Comparison of ENCODE assay signal across 8 mouse cellular contexts in genomic region chr9:108479721-108480351, GRCm38 (mm10). TPM values are rescaled to one million over a fixed set of nuclear protein-coding genes. Genes with fewer than 3 reads are reported as not detected.
DNase-seq lines count a peak whose midpoint lies in the region; ATAC-seq and TF ChIP-seq lines count a peak whose summit lies in the region.

TSS of gene Lamb2 (plus strand) at chr9:108479736.

- H3K4me3 ChIP-seq in testis, adult 2 months (ENCODE audit: control insufficient read depth, low read depth, low read length), result peak within 1 kb of the TSS; percentile 80
- peak within 1 kb of the TSS; percentile 63 for H3K4me3 ChIP-seq in embryonic facial prominence, embryonic 15.5 days (replicated peaks)
- H3K4me3 ChIP-seq in heart, embryonic 15.5 days, result peak within 1 kb of the TSS; percentile 73
- H3K4me3 ChIP-seq in lung, postnatal 0 days (ENCODE audit: low read depth, low read length), result peak within 1 kb of the TSS; percentile 57
- peak within 1 kb of the TSS; percentile 61 for H3K4me3 ChIP-seq in stomach, embryonic 15.5 days (replicated peaks)

- peak; percentile 45; the same call in 1 of the 2 replicates for TF ChIP-seq POLR2A in testis, adult 2 months (IDR thresholded peaks at IDR 0.05; ENCODE audit: control insufficient read depth, low read depth, low read length)

- H3K9me3 ChIP-seq in embryonic facial prominence, embryonic 15.5 days (replicated peaks), result no peaks in the 10 kb centered on the region
- H3K9me3 ChIP-seq in heart, embryonic 15.5 days (replicated peaks), result no peaks in the 10 kb centered on the region
- H3K9me3 ChIP-seq in lung, postnatal 0 days (ENCODE audit: low read length), result no peaks in the 10 kb centered on the region
- H3K9me3 ChIP-seq in stomach, embryonic 15.5 days, result no peaks in the 10 kb centered on the region

- peak within 1 kb of the TSS; percentile 80 for H3K27ac ChIP-seq in testis, adult 2 months (ENCODE audit: control insufficient read depth, insufficient read depth, low read depth, low read length)
- H3K27ac ChIP-seq in embryonic facial prominence, embryonic 15.5 days (replicated peaks), result peak within 1 kb of the TSS; percentile 91
- peak within 1 kb of the TSS; percentile 88 for H3K27ac ChIP-seq in heart, embryonic 15.5 days
- peak within 1 kb of the TSS; percentile 85 for H3K27ac ChIP-seq in lung, postnatal 0 days (ENCODE audit: low read length)
- peak within 1 kb of the TSS; percentile 92 for H3K27ac ChIP-seq in stomach, embryonic 15.5 days

- 6% methylated on average over 10 of the region's 10 CpGs for WGBS in embryonic facial prominence, embryonic 15.5 days
- 6% methylated on average over 10 of the region's 10 CpGs for WGBS in heart, embryonic 15.5 days
- 3% methylated on average over 10 of the region's 10 CpGs for WGBS in lung, postnatal 0 days
- WGBS in stomach, embryonic 15.5 days, result 6% methylated on average over 10 of the region's 10 CpGs

- no peak for DNase-seq in testis, postnatal 14 days (ENCODE audit: low spot score)
- DNase-seq in kidney, postnatal 25 days, result peak; percentile 43 to 54
- DNase-seq in lung, postnatal 0 days (ENCODE audit: low spot score), result peak; percentile 91
- no peak for DNase-seq in thymus, postnatal 25 days

- no peak for TF ChIP-seq CTCF in testis, adult 2 months (IDR thresholded peaks at IDR 0.05; ENCODE audit: control insufficient read depth, insufficient read depth, insufficient replicate concordance, low read depth, low read length)
- TF ChIP-seq CTCF in lung, postnatal 0 days (IDR thresholded peaks at IDR 0.05), result no peak

- TF ChIP-seq EP300 in lung, postnatal 0 days (IDR thresholded peaks at IDR 0.05), result no peak

- H3K9ac ChIP-seq in embryonic facial prominence, embryonic 15.5 days, result peak within 1 kb of the TSS; percentile 69
- peak within 1 kb of the TSS; percentile 78 for H3K9ac ChIP-seq in heart, embryonic 15.5 days
- H3K9ac ChIP-seq in lung, postnatal 0 days (replicated peaks; ENCODE audit: low read depth), result peak within 1 kb of the TSS; percentile 76
- H3K9ac ChIP-seq in stomach, embryonic 15.5 days, result peak within 1 kb of the TSS; percentile 53

- H3K4me2 ChIP-seq in embryonic facial prominence, embryonic 15.5 days (replicated peaks), result peak within 1 kb of the TSS; percentile 80
- peak within 1 kb of the TSS; percentile 92 for H3K4me2 ChIP-seq in heart, embryonic 15.5 days
- peak within 1 kb of the TSS; percentile 81 for H3K4me2 ChIP-seq in lung, postnatal 0 days (replicated peaks; ENCODE audit: low read depth, low read length)
- peak within 1 kb of the TSS; percentile 83 for H3K4me2 ChIP-seq in stomach, embryonic 15.5 days

- peak; percentile 44 for ATAC-seq in embryonic facial prominence, embryonic 15.5 days (ENCODE audit: insufficient number of reproducible peaks, low FRiP score, low TSS enrichment, low read depth)
- ATAC-seq in heart, embryonic 15.5 days (replicated peaks; ENCODE audit: insufficient number of reproducible peaks, insufficient read depth, low FRiP score, low read depth), result peak; percentile 54
- ATAC-seq in lung, postnatal 0 days, result peak; percentile 71
- ATAC-seq in stomach, embryonic 15.5 days (ENCODE audit: insufficient read depth, low FRiP score, low read depth), result peak; percentile 45

- H3K4me1 ChIP-seq in testis, adult 2 months (ENCODE audit: control insufficient read depth, insufficient read depth, low read length), result peaks cover 21% of the 10 kb centered on the region
- peaks cover 27% of the 10 kb centered on the region for H3K4me1 ChIP-seq in embryonic facial prominence, embryonic 15.5 days
- H3K4me1 ChIP-seq in heart, embryonic 15.5 days (replicated peaks), result peaks cover 36% of the 10 kb centered on the region
- H3K4me1 ChIP-seq in lung, postnatal 0 days (ENCODE audit: insufficient read depth, low read depth, low read length), result peaks cover 14% of the 10 kb centered on the region
- peaks cover 21% of the 10 kb centered on the region for H3K4me1 ChIP-seq in stomach, embryonic 15.5 days

- H3K36me3 ChIP-seq in testis, adult 2 months (ENCODE audit: control insufficient read depth, insufficient read depth, low read length), result no peaks in the 10 kb centered on the region
- H3K36me3 ChIP-seq in embryonic facial prominence, embryonic 15.5 days, result peaks cover 34% of the 10 kb centered on the region
- H3K36me3 ChIP-seq in heart, embryonic 15.5 days, result peaks cover 30% of the 10 kb centered on the region
- H3K36me3 ChIP-seq in lung, postnatal 0 days (ENCODE audit: insufficient read depth, low read length), result peaks cover 24% of the 10 kb centered on the region; the same call in 1 of the 2 replicates
- H3K36me3 ChIP-seq in stomach, embryonic 15.5 days, result peaks cover 28% of the 10 kb centered on the region; the same call in 1 of the 2 replicates

- no peaks in the 10 kb centered on the region for H3K27me3 ChIP-seq in testis, adult 2 months (ENCODE audit: control insufficient read depth, insufficient read depth, low read length)
- H3K27me3 ChIP-seq in embryonic facial prominence, embryonic 15.5 days, result no peaks in the 10 kb centered on the region
- H3K27me3 ChIP-seq in heart, embryonic 15.5 days, result no peaks in the 10 kb centered on the region
- no peaks in the 10 kb centered on the region for H3K27me3 ChIP-seq in lung, postnatal 0 days (replicated peaks; ENCODE audit: insufficient read depth, low read length)
- H3K27me3 ChIP-seq in stomach, embryonic 15.5 days (replicated peaks), result no peaks in the 10 kb centered on the region

RNA-seq across cellular contexts. Expression of gene Lamb2, which starts in this region (rescaled TPM):
- polyA plus RNA-seq in testis, adult 2 months (2012; rRNA removed), result 23.3 and 24.3 TPM in 2 replicates
- 70.2 and 71.7 TPM in 2 replicates for polyA plus RNA-seq in embryonic facial prominence, embryonic 15.5 days (2015; fragmentation: Nextera tagmentation; extraction: Ambion mirVana)
- polyA plus RNA-seq in heart, embryonic 15.5 days (2015; fragmentation: Nextera tagmentation; extraction: Ambion mirVana), result 55.5 and 64.2 TPM in 2 replicates
- 54.8 and 55.2 TPM in 2 replicates for polyA plus RNA-seq in lung, postnatal 0 days (2015; fragmentation: Nextera tagmentation; extraction: Ambion mirVana)
- 40.5 and 46.6 TPM in 2 replicates for polyA plus RNA-seq in stomach, embryonic 15.5 days (2015; fragmentation: Nextera tagmentation; extraction: Ambion mirVana)

Comparison
In these comparisons a context has a peak if more than half of its experiments do, and no peak if none do; other contexts are left out.
1. DNase-seq: peak in kidney, postnatal 25 days (2 of 2) and lung, postnatal 0 days (single experiment); none in testis, postnatal 14 days (single experiment) and thymus, postnatal 25 days (single experiment).
2. Peak in every context shown above with its lines, with median percentiles within 50 percentile points of each other: H3K27ac ChIP-seq, H3K4me3 ChIP-seq, ATAC-seq, H3K4me2 ChIP-seq and H3K9ac ChIP-seq.